Mouse (Mus musculus): ENCODE data around the gene Pkd1l1.

- TF ChIP-seq CTCF (IDR thresholded peaks at IDR 0.05; ENCODE audit: borderline replicate concordance, insufficient read depth, low read depth, low read length) (no peak), POLR2A (IDR thresholded peaks at IDR 0.05; ENCODE audit: borderline replicate concordance, insufficient read depth, low read length) (no peak)
Measured at GRCm38 (mm10) chr11:8804178-8804577, 168.9 kb downstream of the Pkd1l1 start.

Measured in cerebellum, adult 2 months (tissue).